Mouse (Mus musculus): Measurements from ENCODE around the gene Tspan11. TPM values are rescaled to one million over a fixed set of nuclear protein-coding genes. Genes with fewer than 3 reads are reported as not detected.

Tspan11 gene
- polyA plus RNA-seq, 1 experiment from 2014 or later: 11.8 TPM

DNA sequence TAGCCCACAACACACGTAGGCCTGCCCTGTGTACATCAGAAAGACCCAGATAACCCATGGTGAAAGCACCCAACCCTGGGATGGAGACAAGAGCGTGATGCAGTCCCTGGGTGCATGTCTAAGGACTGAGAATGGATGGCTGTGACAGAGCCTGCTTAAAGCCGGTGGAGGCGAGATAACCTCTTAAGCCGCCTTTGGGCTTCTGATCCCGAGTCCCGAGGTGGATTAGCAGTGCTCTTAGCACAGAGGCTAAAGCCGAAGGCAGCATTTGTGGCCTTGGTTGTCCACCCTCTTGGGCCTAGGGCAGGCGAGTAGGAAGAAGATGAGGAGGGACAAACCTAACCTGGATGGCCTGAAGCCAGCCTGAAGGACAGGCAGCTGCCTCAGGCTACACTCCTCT, 61.3 kb downstream of the Tspan11 start:
- Histone ChIP-seq H3K27ac (replicated peaks) (no peak overlapping the region), H3K9ac (replicated peaks) (no peak overlapping the region), H3K4me1 (no peaks in the 10 kb centered on the region), H3K4me2 (replicated peaks) (no peak overlapping the region), H3K4me3 (no peak overlapping the region), H3K27me3 (no peaks in the 10 kb centered on the region), H3K9me3 (no peaks in the 10 kb centered on the region), H3K36me3 (no peaks in the 10 kb centered on the region; the same call in 1 of the 2 replicates)
- no peak for ATAC-seq (replicated peaks)
- WGBS: 75% methylated on average over 9 of the region's 9 CpGs

DNA sequence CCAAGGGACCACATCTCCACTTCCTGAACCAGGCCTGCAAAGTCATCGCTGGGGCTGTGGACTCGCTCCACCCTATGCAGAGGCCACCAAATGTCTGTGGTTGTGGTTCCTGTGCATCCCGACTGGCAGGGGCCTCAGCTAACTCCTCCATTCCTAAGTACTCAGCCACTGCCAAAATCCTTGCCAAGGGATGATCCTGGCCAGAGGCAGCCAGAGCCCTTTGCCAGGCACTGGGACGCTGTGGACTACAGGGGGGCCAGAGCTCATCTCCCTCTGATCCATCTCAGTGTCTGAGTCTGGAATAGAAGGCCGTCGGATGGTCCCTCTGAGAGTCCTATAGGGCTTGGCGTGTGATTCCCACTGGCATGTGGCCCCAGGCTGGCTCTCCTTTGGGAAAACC, 62.5 kb downstream of the Tspan11 start:
- H3K27me3 ChIP-seq: no peaks in the 10 kb centered on the region
- no peaks in the 10 kb centered on the region for H3K4me1 ChIP-seq
- H3K9me3 ChIP-seq: no peaks in the 10 kb centered on the region
- no peaks in the 10 kb centered on the region; the same call in 1 of the 2 replicates for H3K36me3 ChIP-seq
- 90% methylated on average over 7 of the region's 7 CpGs for WGBS
- H3K4me2 ChIP-seq (replicated peaks): no peak overlapping the region
- H3K4me3 ChIP-seq: no peak overlapping the region
- no peak overlapping the region for H3K9ac ChIP-seq (replicated peaks)
- no peak for ATAC-seq (replicated peaks)
- no peak overlapping the region for H3K27ac ChIP-seq (replicated peaks)

DNA sequence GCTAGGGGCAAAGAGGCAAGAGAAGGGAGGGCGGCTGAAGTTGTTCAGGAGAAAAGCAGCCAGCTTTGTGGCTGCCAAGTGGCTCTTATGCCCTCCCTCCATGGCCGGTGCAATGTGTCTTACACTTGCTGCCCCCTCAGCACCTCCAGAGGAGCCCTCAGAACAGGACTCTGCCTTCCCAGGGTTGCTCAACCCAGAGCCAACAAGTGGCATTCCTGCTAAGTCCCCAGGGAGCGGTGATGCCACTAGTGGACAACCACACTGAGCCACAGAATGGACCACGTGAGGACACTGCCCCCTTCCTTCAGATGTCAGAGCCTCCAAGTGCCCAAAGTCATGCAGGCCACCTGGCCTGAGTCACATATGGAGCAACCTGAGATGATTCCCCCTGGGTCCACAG, 65.7 kb downstream of the Tspan11 start:
- H3K9ac ChIP-seq (replicated peaks): no peak overlapping the region
- ATAC-seq (replicated peaks): no peak
- WGBS: 73% methylated on average over 4 of the region's 4 CpGs
- no peaks in the 10 kb centered on the region for H3K27me3 ChIP-seq
- no peak overlapping the region for H3K4me3 ChIP-seq
- no peaks in the 10 kb centered on the region; the same call in 1 of the 2 replicates for H3K36me3 ChIP-seq
- H3K4me2 ChIP-seq (replicated peaks): no peak overlapping the region
- no peaks in the 10 kb centered on the region for H3K9me3 ChIP-seq
- no peak overlapping the region for H3K27ac ChIP-seq (replicated peaks)
- H3K4me1 ChIP-seq: no peaks in the 10 kb centered on the region

DNA sequence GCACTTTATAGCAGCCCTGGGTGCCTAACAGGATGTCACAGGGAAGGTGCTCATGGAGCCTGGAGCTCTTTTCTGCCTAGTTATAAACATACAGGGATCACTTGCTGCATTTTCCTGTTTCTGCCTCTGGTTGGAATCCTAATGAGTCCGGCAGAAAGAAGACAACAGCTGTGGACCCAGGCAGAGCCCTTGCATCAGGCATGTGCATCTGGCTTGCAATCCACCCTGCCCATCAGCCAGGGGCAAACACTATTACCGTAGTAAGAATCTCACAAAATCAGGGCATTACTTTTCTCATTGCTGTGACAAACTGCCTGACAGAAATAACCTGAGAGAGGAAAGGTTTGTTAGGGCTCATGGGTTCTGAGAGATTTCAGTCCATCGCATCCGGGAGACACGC, 68.8 kb downstream of the Tspan11 start:
- Histone ChIP-seq H3K9me3 (no peaks in the 10 kb centered on the region), H3K4me1 (no peaks in the 10 kb centered on the region), H3K9ac (replicated peaks) (no peak overlapping the region), H3K27ac (replicated peaks) (no peak overlapping the region), H3K4me2 (replicated peaks) (no peak overlapping the region), H3K4me3 (no peak overlapping the region), H3K36me3 (no peaks in the 10 kb centered on the region), H3K27me3 (no peaks in the 10 kb centered on the region)
- 87% methylated on average over 5 of the region's 5 CpGs for WGBS
- no peak for ATAC-seq (replicated peaks)

DNA sequence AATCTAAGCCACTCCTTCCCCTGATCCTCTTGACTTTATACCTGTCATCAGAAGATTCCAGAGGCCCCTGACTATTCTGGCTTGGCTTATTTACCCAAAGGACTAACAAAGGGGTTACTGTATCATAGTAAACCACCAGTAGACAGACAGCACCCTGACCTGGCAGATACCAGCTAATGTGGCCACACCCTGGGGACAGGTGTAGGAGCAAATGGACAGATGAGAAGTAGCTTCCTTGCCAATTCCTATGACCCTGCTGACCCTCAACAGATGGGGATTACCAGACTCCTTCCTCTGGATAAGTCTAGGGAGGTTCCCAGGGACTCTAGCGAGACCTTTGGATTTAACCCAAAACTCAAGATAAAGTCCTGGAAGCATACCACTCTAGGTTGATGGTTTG, 72.8 kb downstream of the Tspan11 start:
- no peak for ATAC-seq (replicated peaks)
- no peak overlapping the region for H3K9ac ChIP-seq (replicated peaks)
- H3K27ac ChIP-seq (replicated peaks): no peak overlapping the region
- no peak overlapping the region for H3K4me2 ChIP-seq (replicated peaks)
- no peaks in the 10 kb centered on the region for H3K4me1 ChIP-seq
- no peak overlapping the region for H3K4me3 ChIP-seq
- H3K9me3 ChIP-seq: no peaks in the 10 kb centered on the region
- H3K36me3 ChIP-seq: no peaks in the 10 kb centered on the region
- no peaks in the 10 kb centered on the region for H3K27me3 ChIP-seq
- 97% methylated on average over 1 of the region's 1 CpGs for WGBS

DNA sequence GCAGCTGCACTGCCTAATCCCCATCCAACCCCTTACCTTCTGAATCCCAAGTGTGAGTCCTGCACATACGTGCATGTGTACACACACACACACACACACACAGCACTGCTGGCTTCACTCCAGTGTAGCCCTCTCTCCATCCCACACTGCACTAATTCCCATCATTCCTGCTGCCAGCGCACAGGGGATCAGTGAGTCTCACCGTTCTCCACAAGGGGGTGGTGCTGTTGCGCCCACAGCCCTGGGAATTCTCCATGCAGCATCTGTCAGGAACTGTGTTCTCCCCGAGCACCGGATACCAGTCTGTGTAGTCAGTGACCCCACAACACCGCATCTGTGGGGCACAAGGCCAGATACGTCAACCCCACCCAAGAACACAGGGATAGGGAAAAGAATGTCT, 78.1 kb downstream of the Tspan11 start:
- no peak overlapping the region for H3K27ac ChIP-seq (replicated peaks)
- ATAC-seq (replicated peaks): 0 out of 2 replicates have a peak, but pooled peaks have one; percentile 21
- WGBS: 42% methylated on average over 8 of the region's 8 CpGs
- H3K9me3 ChIP-seq: no peaks in the 10 kb centered on the region
- H3K36me3 ChIP-seq: no peaks in the 10 kb centered on the region
- H3K9ac ChIP-seq (replicated peaks): no peak overlapping the region
- no peaks in the 10 kb centered on the region for H3K4me1 ChIP-seq
- H3K27me3 ChIP-seq: no peaks in the 10 kb centered on the region
- H3K4me3 ChIP-seq: no peak overlapping the region
- no peak overlapping the region for H3K4me2 ChIP-seq (replicated peaks)

DNA sequence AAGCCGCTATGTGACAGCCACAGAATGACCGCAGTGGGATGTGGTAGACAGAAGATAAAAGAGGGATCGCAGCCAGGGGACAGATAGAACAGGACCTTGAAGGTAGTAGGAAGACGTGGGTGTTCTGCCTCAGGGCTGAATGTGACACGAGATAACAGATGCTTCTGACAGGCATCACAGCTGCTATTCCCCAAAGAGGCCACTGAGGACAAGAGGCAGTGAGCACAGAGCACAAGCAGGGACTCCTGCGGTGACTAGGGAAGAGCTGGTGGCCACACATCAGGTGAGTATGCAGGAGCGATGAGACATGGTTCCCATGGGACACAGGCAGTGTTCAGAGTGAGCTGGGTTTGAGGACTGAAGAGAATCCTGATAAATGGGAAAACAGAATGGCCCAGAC, 82.3 kb downstream of the Tspan11 start:
- H3K4me1 ChIP-seq: peaks cover 11% of the 10 kb centered on the region
- no peak overlapping the region for H3K9ac ChIP-seq (replicated peaks)
- H3K9me3 ChIP-seq: no peaks in the 10 kb centered on the region
- H3K27ac ChIP-seq (replicated peaks): no peak overlapping the region
- peak; percentile 30; the same call in 1 of the 2 replicates for ATAC-seq (replicated peaks)
- H3K27me3 ChIP-seq: no peaks in the 10 kb centered on the region
- H3K36me3 ChIP-seq: no peaks in the 10 kb centered on the region
- no peak overlapping the region for H3K4me3 ChIP-seq
- WGBS: 76% methylated on average over 7 of the region's 7 CpGs
- H3K4me2 ChIP-seq (replicated peaks): no peak overlapping the region

DNA sequence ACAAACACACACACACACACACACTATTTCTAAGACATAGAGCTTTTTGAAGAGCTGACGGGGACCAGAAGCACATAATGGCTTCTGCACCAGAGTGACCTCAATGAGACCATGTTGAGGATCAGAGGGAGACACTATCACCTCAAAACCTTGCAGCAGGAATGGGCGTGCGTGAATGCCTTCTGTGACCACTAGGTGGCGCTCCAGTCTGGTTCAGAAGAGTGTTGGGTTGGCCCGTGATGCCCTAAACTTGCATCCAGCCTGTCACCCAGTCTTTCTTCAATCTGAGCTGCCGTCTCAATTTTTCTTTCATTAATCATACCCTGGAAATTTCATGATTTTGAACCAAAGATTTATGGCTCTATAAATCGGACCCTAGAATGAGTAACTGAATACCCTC, 82.7 kb downstream of the Tspan11 start:
- Histone ChIP-seq H3K4me2 (replicated peaks) (no peak overlapping the region), H3K4me1 (peaks cover 11% of the 10 kb centered on the region), H3K27me3 (no peaks in the 10 kb centered on the region), H3K36me3 (no peaks in the 10 kb centered on the region), H3K4me3 (no peak overlapping the region), H3K9ac (replicated peaks) (no peak overlapping the region), H3K27ac (replicated peaks) (no peak overlapping the region), H3K9me3 (no peaks in the 10 kb centered on the region)
- peak; percentile 59 for ATAC-seq (replicated peaks)
- WGBS: 5% methylated on average over 7 of the region's 7 CpGs

DNA sequence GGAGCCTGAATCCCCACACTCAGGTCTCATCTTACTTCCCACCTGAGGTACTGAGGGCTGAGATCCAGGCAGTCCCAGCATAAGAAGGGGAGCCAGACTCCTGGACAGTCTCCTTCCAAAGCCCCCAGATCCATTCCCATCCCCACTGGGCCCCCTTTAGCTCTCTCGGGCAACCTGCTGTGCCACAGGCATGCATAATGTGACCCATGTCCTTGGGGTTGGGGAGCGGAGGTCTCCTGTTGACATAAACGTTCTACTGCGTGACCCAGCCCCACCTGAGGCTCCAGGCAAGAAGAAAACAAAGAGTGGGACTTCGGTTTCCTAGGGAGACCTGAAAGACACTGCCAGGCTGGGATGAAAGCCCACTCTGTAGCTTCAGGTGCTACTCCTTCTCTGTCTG, 83.5 kb downstream of the Tspan11 start:
- Histone ChIP-seq H3K36me3 (no peaks in the 10 kb centered on the region), H3K27me3 (no peaks in the 10 kb centered on the region), H3K4me3 (no peak overlapping the region), H3K9ac (replicated peaks) (no peak overlapping the region), H3K4me1 (peaks cover 11% of the 10 kb centered on the region), H3K9me3 (no peaks in the 10 kb centered on the region), H3K4me2 (replicated peaks) (no peak overlapping the region), H3K27ac (replicated peaks) (no peak overlapping the region)
- WGBS: 50% methylated on average over 5 of the region's 5 CpGs
- ATAC-seq (replicated peaks): no peak

DNA sequence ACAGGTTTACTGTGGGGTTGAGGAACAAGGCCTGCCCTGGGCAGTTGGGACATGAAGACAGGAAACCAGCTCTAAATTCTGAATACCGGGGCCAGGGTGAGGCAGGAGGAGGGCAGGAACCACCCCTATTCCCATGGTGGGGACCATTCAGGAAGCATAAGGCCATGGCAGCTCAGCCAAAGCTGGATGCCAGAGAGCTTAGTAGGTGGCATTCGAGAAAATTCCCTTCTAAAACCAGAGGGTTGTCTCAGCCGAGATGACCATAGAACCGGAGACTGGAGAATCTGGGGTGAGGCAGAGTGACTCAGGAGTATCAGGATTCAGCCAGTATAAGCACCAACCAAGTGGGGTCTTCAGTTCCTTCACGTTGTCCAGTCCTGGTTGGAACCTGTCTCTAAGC, 84.5 kb downstream of the Tspan11 start:
- 91% methylated on average over 5 of the region's 5 CpGs for WGBS
- Histone ChIP-seq H3K36me3 (no peaks in the 10 kb centered on the region), H3K27me3 (no peaks in the 10 kb centered on the region), H3K4me1 (peaks cover 11% of the 10 kb centered on the region), H3K4me2 (replicated peaks) (no peak overlapping the region), H3K4me3 (no peak overlapping the region), H3K9ac (replicated peaks) (no peak overlapping the region), H3K27ac (replicated peaks) (no peak overlapping the region), H3K9me3 (no peaks in the 10 kb centered on the region)
- no peak for ATAC-seq (replicated peaks)

DNA sequence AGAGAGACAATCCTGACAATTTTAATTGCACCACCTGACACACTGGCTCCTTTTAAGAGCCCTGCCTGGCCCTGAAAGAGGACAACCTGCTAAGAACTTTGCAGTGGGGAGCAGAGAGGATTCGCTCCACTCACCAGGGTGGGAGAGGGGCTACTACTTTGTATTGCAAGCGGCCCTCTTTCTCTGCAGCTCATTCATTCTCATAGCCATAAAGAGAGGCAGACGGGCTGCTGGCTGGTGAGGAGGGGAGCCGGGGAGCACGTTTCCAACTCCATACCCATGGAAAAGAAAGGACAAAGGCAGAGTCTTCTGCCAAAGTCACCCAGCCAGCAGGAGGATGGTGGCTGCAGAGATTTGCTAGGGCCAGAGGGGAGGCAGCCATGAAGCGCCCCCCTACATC, 86.2 kb downstream of the Tspan11 start:
- H3K9me3 ChIP-seq: no peaks in the 10 kb centered on the region
- no peak overlapping the region for H3K4me3 ChIP-seq
- no peak overlapping the region for H3K4me2 ChIP-seq (replicated peaks)
- H3K27ac ChIP-seq (replicated peaks): 0 out of 2 replicates have a peak overlapping the region, but pooled peaks have one; percentile 14
- H3K4me1 ChIP-seq: peaks cover 11% of the 10 kb centered on the region
- no peaks in the 10 kb centered on the region for H3K36me3 ChIP-seq
- H3K9ac ChIP-seq (replicated peaks): no peak overlapping the region
- H3K27me3 ChIP-seq: no peaks in the 10 kb centered on the region
- WGBS: 27% methylated on average over 6 of the region's 6 CpGs
- no peak for ATAC-seq (replicated peaks)

DNA sequence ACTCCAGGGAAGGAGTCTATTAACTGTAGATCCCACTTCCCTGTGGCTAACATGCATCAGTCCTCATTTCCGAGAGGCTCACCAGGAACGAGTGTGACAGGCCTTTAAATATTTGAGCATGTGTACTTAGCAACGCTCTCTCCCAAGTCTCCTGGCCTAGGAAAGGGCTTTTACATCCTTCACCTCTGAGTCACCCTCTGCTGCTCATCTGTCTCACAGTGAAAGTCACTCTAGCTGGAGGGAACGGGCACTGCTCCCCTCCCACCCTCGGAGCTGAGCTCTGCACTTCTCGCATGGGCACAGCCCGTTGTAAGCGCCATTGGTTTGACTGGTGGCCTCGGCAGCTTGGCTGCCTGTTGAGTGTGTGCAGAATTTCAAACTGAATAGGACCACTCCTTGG, 86.6 kb downstream of the Tspan11 start:
- Histone ChIP-seq H3K9ac (replicated peaks) (no peak overlapping the region), H3K4me1 (peaks cover 15% of the 10 kb centered on the region), H3K9me3 (no peaks in the 10 kb centered on the region), H3K27ac (replicated peaks) (0 out of 2 replicates have a peak overlapping the region, but pooled peaks have one; percentile 14), H3K27me3 (no peaks in the 10 kb centered on the region), H3K4me3 (no peak overlapping the region), H3K36me3 (no peaks in the 10 kb centered on the region), H3K4me2 (replicated peaks) (no peak overlapping the region)
- 0 out of 2 replicates have a peak, but pooled peaks have one; percentile 12 for ATAC-seq (replicated peaks)
- 49% methylated on average over 9 of the region's 9 CpGs for WGBS

DNA sequence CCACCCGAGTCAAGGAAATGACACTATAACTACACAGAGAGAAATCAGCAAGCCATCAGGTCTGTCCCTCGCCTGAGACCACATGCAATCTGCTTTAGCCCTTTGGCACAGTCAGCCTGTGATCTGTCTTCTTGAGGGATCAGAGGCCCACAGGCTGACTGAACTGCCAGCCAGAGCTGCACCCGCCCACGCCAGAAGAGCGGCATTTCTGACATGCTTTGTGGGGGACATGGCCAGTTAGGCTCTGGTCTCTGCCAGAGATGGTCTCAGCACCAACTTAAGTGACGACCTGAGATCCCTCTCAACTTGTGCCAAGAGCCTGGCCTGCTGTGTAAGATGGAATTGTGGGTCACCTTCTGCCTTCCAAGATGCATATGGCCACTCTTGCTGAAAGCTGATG, 89.3 kb downstream of the Tspan11 start:
- no peaks in the 10 kb centered on the region for H3K36me3 ChIP-seq
- no peak overlapping the region for H3K27ac ChIP-seq (replicated peaks)
- no peaks in the 10 kb centered on the region for H3K9me3 ChIP-seq
- no peak overlapping the region for H3K4me3 ChIP-seq
- 90% methylated on average over 6 of the region's 6 CpGs for WGBS
- H3K4me1 ChIP-seq: peaks cover 23% of the 10 kb centered on the region
- no peaks in the 10 kb centered on the region for H3K27me3 ChIP-seq
- ATAC-seq (replicated peaks): no peak
- H3K4me2 ChIP-seq (replicated peaks): no peak overlapping the region
- no peak overlapping the region for H3K9ac ChIP-seq (replicated peaks)

Data from forebrain, embryonic 15.5 days (tissue).